Mouse (Mus musculus) heart, postnatal 0 days (tissue): ENCODE results near the gene Gm49322. TPM values are rescaled to one million over a fixed set of nuclear protein-coding genes. Genes with fewer than 3 reads are reported as not detected.

Source experiments
- ATAC-seq: fragments of 200-750 bp; cut with Nextera tagmentation; 2 replicates; pipeline ENCODE4 v1.8.0; 2017; ENCODE audit warnings: low read depth, moderate number of reproducible peaks, moderate library complexity; ENCODE audit not compliant: insufficient read depth
- DNase-seq: peaks from one replicate; pipeline ENCODE4 v3.0.0-alpha.2; 2016; ENCODE audit warnings: low spot score
- H3K27ac ChIP-seq: fragments of 300-500 bp; sonication (generic); 2 replicates; pipeline ENCODE4 v1.5.1; 2014; ENCODE audit warnings: low read depth, mild to moderate bottlenecking
- H3K27me3 ChIP-seq: fragments of 300-500 bp; sonication (generic); 2 replicates; pipeline ENCODE4 v1.6.1; 2014; ENCODE audit warnings: low read length, mixed read lengths; ENCODE audit not compliant: control insufficient read depth, insufficient read depth
- H3K36me3 ChIP-seq: fragments of 300-500 bp; sonication (generic); replicated peaks from 2 replicates; pipeline ENCODE4 v1.6.1; 2014; ENCODE audit warnings: low read length, mixed read lengths; ENCODE audit not compliant: control insufficient read depth, insufficient read depth
- H3K4me1 ChIP-seq: fragments of 300-500 bp; sonication (generic); 2 replicates; pipeline ENCODE4 v1.6.1; 2014; ENCODE audit warnings: antibody characterized with exemption; ENCODE audit not compliant: control insufficient read depth, insufficient read depth
- H3K4me2 ChIP-seq: fragments of 300-500 bp; sonication (generic); 2 replicates; pipeline ENCODE4 v1.6.1; 2014; ENCODE audit warnings: low read depth, mild to moderate bottlenecking, low read length, moderate library complexity
- H3K4me3 ChIP-seq: fragments of 300-500 bp; sonication (generic); 2 replicates; pipeline ENCODE4 v1.5.1; 2014; ENCODE audit warnings: low read depth, low read length
- H3K9ac ChIP-seq: fragments of 300-500 bp; sonication (generic); replicated peaks from 2 replicates; pipeline ENCODE4 v1.6.1; 2014; ENCODE audit warnings: low read depth, low read length, mixed read lengths
- H3K9me3 ChIP-seq: fragments of 300-500 bp; sonication (generic); replicated peaks from 2 replicates; pipeline ENCODE4 v1.6.1; 2016; ENCODE audit warnings: low read length; ENCODE audit not compliant: control insufficient read depth
- CTCF ChIP-seq: IDR thresholded peaks from 2 replicates; pipeline ENCODE4 v1.5.1; 2016; ENCODE audit warnings: antibody characterized with exemption, control low read depth, low read depth
- EP300 ChIP-seq: IDR thresholded peaks from 2 replicates; pipeline ENCODE4 v1.6.1; 2016; ENCODE audit warnings: antibody characterized with exemption, low read depth
- WGBS: fragments of 180-500 bp; shearing (Covaris S2); extraction: QIAGEN DNeasy Blood & Tissue Kit; methylation state at CpG from one replicate; pipeline ENCODE4 v1.1.7; 2014; 5-methylcytosine and 5-hydroxymethylcytosine counted together
- polyA plus RNA-seq: library from polyadenylated mRNA; unstranded; fragments of >200 nt; fragmentation: Nextera tagmentation; extraction: Ambion mirVana; gene quantifications from 2 replicates; pipeline ENCODE4 v1.2.1, GENCODE M21; 2015
- total RNA-seq: library from RNA; depleted of rRNA; stranded (reverse); fragments of >200 nt; gene quantifications from 2 replicates; pipeline ENCODE4 v1.2.3, GENCODE M21; 2014; ENCODE audit warnings: low replicate concordance

The Gm49322 gene
- total and polyA plus RNA-seq, 2 experiments from 2014 or later = 0.23 to 0.38 TPM

- 0% methylated on average over 82 of the region's 97 CpGs for WGBS
- ATAC-seq (peak; percentile 84), DNase-seq (peak; percentile 91)
- TF ChIP-seq CTCF = no peak
- 0 out of 2 replicates have a peak, but pooled peaks have one; percentile 56 for TF ChIP-seq EP300
- Histone ChIP-seq H3K9me3 (no peaks in the 10 kb centered on the region), H3K4me2 (peak within 1 kb of the TSS; percentile 76), H3K36me3 (no peaks in the 10 kb centered on the region; the same call in none of the 2 replicates), H3K27me3 (no peaks in the 10 kb centered on the region), H3K4me1 (peaks cover 10% of the 10 kb centered on the region; the same call in 1 of the 2 replicates), H3K27ac (peak within 1 kb of the TSS; percentile 83), H3K4me3 (peak within 1 kb of the TSS; percentile 83), H3K9ac (peak within 1 kb of the TSS; percentile 74)
Observed at GRCm38 (mm10) chr10:80577195-80578130, 28.4 kb upstream of the Gm49322 start, which contains the start of gene Klf16. Klf16 (minus strand) TSS chr10:80577321.

DNA sequence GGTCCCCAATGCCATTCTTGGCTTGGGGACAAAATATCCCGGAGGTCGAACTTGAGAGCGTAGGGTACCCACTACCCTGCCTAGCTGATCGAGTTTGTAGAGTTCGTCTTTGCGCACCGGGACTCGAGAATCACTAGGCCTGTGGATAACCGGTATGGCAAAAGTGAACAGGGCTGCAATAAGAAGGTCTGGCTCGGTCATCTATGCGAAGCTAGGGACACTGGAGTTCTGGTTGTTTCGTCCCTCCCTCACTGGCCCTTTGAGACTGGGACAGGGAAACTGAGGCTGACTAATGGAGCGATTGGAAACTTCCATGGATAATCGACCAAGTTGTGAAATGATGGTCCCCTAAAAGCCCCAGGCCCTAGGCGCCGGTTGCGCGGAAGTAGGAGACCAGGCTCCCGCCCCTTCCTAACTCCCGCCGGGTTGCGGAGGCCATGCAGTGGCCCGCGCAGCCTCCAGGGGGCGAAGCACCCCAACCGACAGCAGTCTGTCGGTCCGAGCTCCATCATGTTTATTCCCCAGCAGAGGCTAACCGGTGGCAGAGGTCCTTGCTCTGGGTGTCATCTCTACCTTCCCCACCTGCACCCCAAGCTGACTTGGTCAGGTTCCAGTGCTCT lies 27.6 kb upstream of the Gm49322 start:
- no peaks in the 10 kb centered on the region; the same call in none of the 2 replicates for H3K36me3 ChIP-seq
- peak overlapping the region; percentile 83 for H3K4me3 ChIP-seq
- H3K4me1 ChIP-seq = peaks cover 10% of the 10 kb centered on the region; the same call in 1 of the 2 replicates
- H3K27me3 ChIP-seq = no peaks in the 10 kb centered on the region
- no peaks in the 10 kb centered on the region for H3K9me3 ChIP-seq
- H3K9ac ChIP-seq = no peak overlapping the region
- DNase-seq (peak; percentile 82), ATAC-seq (peak; percentile 46)
- TF ChIP-seq CTCF (peak; percentile 77), EP300 (no peak; the same call in 1 of the 2 replicates)
- peak overlapping the region; percentile 83 for H3K27ac ChIP-seq
- H3K4me2 ChIP-seq = peak overlapping the region; percentile 76
- WGBS = under 1% methylated on average over 29 of the region's 29 CpGs

- no peaks in the 10 kb centered on the region for H3K9me3 ChIP-seq
- H3K36me3 ChIP-seq = no peaks in the 10 kb centered on the region; the same call in none of the 2 replicates
- H3K4me2 ChIP-seq = peak overlapping the region; percentile 76
- peak overlapping the region; percentile 83 for H3K4me3 ChIP-seq
- peak overlapping the region; percentile 83 for H3K27ac ChIP-seq
- ATAC-seq (0 out of 2 replicates have a peak, but pooled peaks have one; percentile 9), DNase-seq (peak; percentile 61)
- peak; percentile 72 for TF ChIP-seq CTCF
- TF ChIP-seq EP300 = no peak
- peaks cover 10% of the 10 kb centered on the region; the same call in 1 of the 2 replicates for H3K4me1 ChIP-seq
- no peaks in the 10 kb centered on the region for H3K27me3 ChIP-seq
- 10% methylated on average over 8 of the region's 8 CpGs for WGBS
- no peak overlapping the region for H3K9ac ChIP-seq
Observed at GRCm38 (mm10) chr10:80578911-80579310, 26.9 kb upstream of the Gm49322 start.

GRCm38 (mm10) chr10:80583047-80583446 lies 22.8 kb upstream of the Gm49322 start:
- Histone ChIP-seq H3K27ac (no peak overlapping the region), H3K4me1 (0 out of 2 replicates have a peak, but pooled peaks cover 8% of the 10 kb centered on the region), H3K9me3 (no peaks in the 10 kb centered on the region), H3K4me3 (no peak overlapping the region), H3K36me3 (peaks cover 5% of the 10 kb centered on the region), H3K4me2 (no peak overlapping the region), H3K9ac (no peak overlapping the region), H3K27me3 (no peaks in the 10 kb centered on the region)
- WGBS = 83% methylated on average over 5 of the region's 5 CpGs
- DNase-seq (no peak), ATAC-seq (no peak)
- TF ChIP-seq EP300 (no peak), CTCF (no peak)

- H3K9ac ChIP-seq = 0 out of 2 replicates have a peak overlapping the region, but pooled peaks have one; percentile 10
- H3K4me2 ChIP-seq = no peak overlapping the region
- H3K9me3 ChIP-seq = no peaks in the 10 kb centered on the region
- peaks cover 5% of the 10 kb centered on the region for H3K36me3 ChIP-seq
- 0 out of 2 replicates have a peak overlapping the region, but pooled peaks have one; percentile 30 for H3K27ac ChIP-seq
- no peaks in the 10 kb centered on the region for H3K27me3 ChIP-seq
- TF ChIP-seq EP300 = no peak
- no peak for TF ChIP-seq CTCF
- 41% methylated on average over 12 of the region's 12 CpGs for WGBS
- DNase-seq (no peak), ATAC-seq (no peak)
- no peak overlapping the region for H3K4me3 ChIP-seq
- peaks cover 18% of the 10 kb centered on the region for H3K4me1 ChIP-seq
Observed at GRCm38 (mm10) chr10:80584045-80584488, 21.8 kb upstream of the Gm49322 start.
